Mouse (Mus musculus) small intestine, adult 2 months (tissue): ENCODE measurements around the gene Wdr19.

ENCODE experiments used
- CTCF ChIP-seq: fragments of 200-500 bp; IDR thresholded peaks from 2 replicates; pipeline ENCODE4 v1.5.1; 2012; ENCODE audit warnings: low read depth, mild to moderate bottlenecking, control low read depth, inconsistent platforms, low read length, moderate library complexity, mixed read lengths; ENCODE audit not compliant: insufficient replicate concordance, insufficient read length; ENCODE audit errors: extremely low read depth
- POLR2A ChIP-seq: fragments of 200-500 bp; IDR thresholded peaks from 2 replicates; pipeline ENCODE4 v1.6.1; 2012; ENCODE audit warnings: low read depth, mild to moderate bottlenecking, control low read depth, inconsistent platforms, low read length, moderate library complexity

DNA sequence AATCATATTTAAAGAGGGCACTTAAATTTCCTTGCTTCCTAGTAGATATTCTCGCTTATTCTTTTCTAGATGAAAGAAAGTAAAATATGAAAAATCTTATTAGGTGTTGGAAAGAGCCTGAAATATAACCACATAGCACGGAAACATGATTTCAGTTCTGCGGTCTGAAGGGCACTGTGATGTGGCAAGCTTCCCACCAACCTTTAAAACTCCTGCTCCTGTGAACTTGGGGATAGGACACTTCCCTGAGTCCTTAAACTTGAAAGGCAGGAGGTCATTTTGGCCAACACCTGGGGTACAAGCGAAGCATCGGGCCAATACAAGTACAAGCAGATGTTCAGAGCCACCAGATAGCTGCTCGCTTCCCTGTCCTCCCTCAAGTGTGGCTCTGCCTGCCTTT is 49.8 kb upstream of the Wdr19 start:
- TF ChIP-seq CTCF: no peak
- TF ChIP-seq POLR2A: no peak
